10 mouse cellular contexts compared by ENCODE assay signal in genomic region chr7:49882694-49883389, GRCm38 (mm10). TPM values are rescaled to one million over a fixed set of nuclear protein-coding genes. Genes with fewer than 3 reads are reported as not detected.
DNase-seq lines count a peak whose midpoint lies in the region; ATAC-seq and TF ChIP-seq lines count a peak whose summit lies in the region.
"Had no signal": no experiment of that assay in that cellular context is flagged by ENCODE, and none has a peak within 500 bp of the region (broad histone marks: within the 10 kb centered on the region; RNA-seq: fewer than 3 reads in every experiment).

No protein-coding gene starts in this region.

- no peak overlapping the region for H3K27ac ChIP-seq in heart, postnatal 0 days (ENCODE audit: low read depth)
- H3K27ac ChIP-seq in hindbrain, embryonic 14.5 days: peak overlapping the region; percentile 88
- H3K27ac ChIP-seq in midbrain, embryonic 13.5 days: peak overlapping the region; percentile 69

- no peaks in the 10 kb centered on the region for H3K27me3 ChIP-seq in heart, postnatal 0 days (ENCODE audit: control insufficient read depth, insufficient read depth, low read length)
- no peaks in the 10 kb centered on the region for H3K27me3 ChIP-seq in hindbrain, embryonic 14.5 days (ENCODE audit: control insufficient read depth, insufficient read depth, low read length)
- peaks cover 17% of the 10 kb centered on the region; the same call in 1 of the 2 replicates for H3K27me3 ChIP-seq in midbrain, embryonic 13.5 days

- no peak for ATAC-seq in heart, postnatal 0 days (ENCODE audit: insufficient read depth, low read depth)
- ATAC-seq in hindbrain, embryonic 14.5 days (ENCODE audit: low FRiP score): peak; percentile 46; the same call in 1 of the 2 replicates
- peak; percentile 72 for ATAC-seq in midbrain, embryonic 13.5 days

- 0 out of 2 replicates have a peak, but pooled peaks cover 4% of the 10 kb centered on the region for H3K4me1 ChIP-seq in heart, postnatal 0 days (ENCODE audit: control insufficient read depth, insufficient read depth)
- H3K4me1 ChIP-seq in hindbrain, embryonic 14.5 days (replicated peaks; ENCODE audit: control insufficient read depth, insufficient read depth, low read length): peaks cover 22% of the 10 kb centered on the region
- H3K4me1 ChIP-seq in midbrain, embryonic 13.5 days (replicated peaks): peaks cover 32% of the 10 kb centered on the region

- H3K9me3 ChIP-seq in heart, postnatal 0 days (replicated peaks; ENCODE audit: control insufficient read depth, low read length): no peaks in the 10 kb centered on the region
- no peaks in the 10 kb centered on the region for H3K9me3 ChIP-seq in hindbrain, embryonic 14.5 days (ENCODE audit: control insufficient read depth, low read length)
- H3K9me3 ChIP-seq in midbrain, embryonic 13.5 days: no peaks in the 10 kb centered on the region
- H3K9me3 ChIP-seq: G1E had no signal

- H3K9ac ChIP-seq in heart, postnatal 0 days (replicated peaks; ENCODE audit: low read depth, low read length): no peak overlapping the region
- H3K9ac ChIP-seq in hindbrain, embryonic 14.5 days: peak overlapping the region; percentile 39
- H3K9ac ChIP-seq in midbrain, embryonic 13.5 days (replicated peaks): peak overlapping the region; percentile 29; the same call in 1 of the 2 replicates

- no peaks in the 10 kb centered on the region for H3K36me3 ChIP-seq in heart, postnatal 0 days (replicated peaks; ENCODE audit: control insufficient read depth, insufficient read depth, low read length)
- H3K36me3 ChIP-seq in hindbrain, embryonic 14.5 days (replicated peaks; ENCODE audit: control insufficient read depth, insufficient read depth): no peaks in the 10 kb centered on the region
- H3K36me3 ChIP-seq in midbrain, embryonic 13.5 days: no peaks in the 10 kb centered on the region
- H3K36me3 ChIP-seq: G1E had no signal

- TF ChIP-seq CTCF in heart, postnatal 0 days (IDR thresholded peaks at IDR 0.05; ENCODE audit: low read depth): no peak

- 13% methylated on average over 16 of the region's 16 CpGs for WGBS in heart, postnatal 0 days
- 16% methylated on average over 16 of the region's 16 CpGs for WGBS in hindbrain, embryonic 14.5 days
- 27% methylated on average over 16 of the region's 16 CpGs for WGBS in midbrain, embryonic 13.5 days

- H3K4me3 ChIP-seq in heart, postnatal 0 days (ENCODE audit: low read depth, low read length): no peak overlapping the region
- no peak overlapping the region for H3K4me3 ChIP-seq in hindbrain, embryonic 14.5 days (replicated peaks; ENCODE audit: low read length)
- H3K4me3 ChIP-seq in midbrain, embryonic 13.5 days (replicated peaks): no peak overlapping the region

- no peak for DNase-seq in heart, postnatal 0 days (ENCODE audit: low spot score)
- DNase-seq in heart, adult 11 months: no peak
- peak; percentile 43 for DNase-seq in NIH3T3 (ENCODE audit: low read depth)
- DNase-seq in hindbrain, embryonic 14.5 days (ENCODE audit: low spot score): peak; percentile 59
- DNase-seq in thymus, postnatal 10 days (ENCODE audit: low spot score in 2 of 2): no peak
- DNase-seq in urinary bladder, postnatal 25 days (ENCODE audit: low spot score): no peak
- no peak for DNase-seq in gastrocnemius, adult 8-10 months (ENCODE audit: low spot score in 2 of 2)

- no peak for TF ChIP-seq EP300 in heart, postnatal 0 days (IDR thresholded peaks at IDR 0.05; ENCODE audit: low read depth)

- peak overlapping the region; percentile 38 for H3K4me2 ChIP-seq in heart, postnatal 0 days (ENCODE audit: low read depth, low read length)
- H3K4me2 ChIP-seq in hindbrain, embryonic 14.5 days (replicated peaks): peak overlapping the region; percentile 26
- H3K4me2 ChIP-seq in midbrain, embryonic 13.5 days (replicated peaks): peak overlapping the region; percentile 17

RNA-seq across cellular contexts. Expression of gene Slc6a5, which starts 27.1 kb away (rescaled TPM):
- total RNA-seq in heart, postnatal 0 days (2014; rRNA removed; ENCODE audit: low replicate concordance): not detected in 2 replicates
- not detected in 2 replicates for polyA plus RNA-seq in heart, postnatal 0 days (2015; fragmentation: Nextera tagmentation; extraction: Ambion mirVana)
- 11.8 and 14.2 TPM in 2 replicates for polyA plus RNA-seq in hindbrain, embryonic 14.5 days (2014; fragmentation: Nextera tagmentation; extraction: Ambion mirVana)
- 0.30 and 0.32 TPM in 2 replicates for polyA plus RNA-seq in midbrain, embryonic 13.5 days (2015; fragmentation: Nextera tagmentation; extraction: Ambion mirVana)
- total RNA-seq in gastrocnemius, adult 8-10 months (2022): not detected
- total RNA-seq: liver, adult 2 months had no signal
- polyA plus RNA-seq: G1E; liver, adult 2 months had no signal

Comparison
In these comparisons a context has a peak if more than half of its experiments do, and no peak if none do; other contexts are left out.
1. DNase-seq: peak in NIH3T3 (single experiment) and hindbrain, embryonic 14.5 days (single experiment); none in heart, postnatal 0 days (single experiment), heart, adult 11 months (single experiment), thymus, postnatal 10 days (0 of 2), urinary bladder, postnatal 25 days (single experiment) and gastrocnemius, adult 8-10 months (0 of 2).
2. Peak in every context shown above with its lines, with median percentiles within 50 percentile points of each other: H3K4me2 ChIP-seq.